Mouse (Mus musculus) liver, embryonic 15.5 days (tissue): ENCODE data around the gene Ssx2ip. TPM values are rescaled to one million over a fixed set of nuclear protein-coding genes. Genes with fewer than 3 reads are reported as not detected.
A peak's percentile ranks its signal among the peaks of the same experiment; 100 is the strongest.

Experiments used
- ATAC-seq: fragments of 200-750 bp; cut with Nextera tagmentation; 2 replicates; pipeline ENCODE4 v1.8.0; 2017; ENCODE audit warnings: moderate number of reproducible peaks, mild to moderate bottlenecking, moderate library complexity; ENCODE audit not compliant: insufficient read depth
- H3K27ac ChIP-seq: fragments of 300-500 bp; sonication (generic); replicated peaks from 2 replicates; pipeline ENCODE4 v1.5.1; 2015; ENCODE audit warnings: mild to moderate bottlenecking, inconsistent platforms
- H3K27me3 ChIP-seq: fragments of 300-500 bp; sonication (generic); 2 replicates; pipeline ENCODE4 v1.6.1; 2015; ENCODE audit warnings: mild to moderate bottlenecking, inconsistent platforms
- H3K36me3 ChIP-seq: fragments of 300-500 bp; sonication (generic); replicated peaks from 2 replicates; pipeline ENCODE4 v1.6.1; 2015; ENCODE audit warnings: moderate library complexity, mild to moderate bottlenecking, inconsistent platforms
- H3K4me1 ChIP-seq: fragments of 300-500 bp; sonication (generic); replicated peaks from 2 replicates; pipeline ENCODE4 v1.6.1; 2015; ENCODE audit warnings: inconsistent platforms
- H3K4me2 ChIP-seq: fragments of 300-500 bp; sonication (generic); 2 replicates; pipeline ENCODE4 v1.6.1; 2015; ENCODE audit warnings: moderate library complexity, mild to moderate bottlenecking, inconsistent platforms
- H3K4me3 ChIP-seq: fragments of 300-500 bp; sonication (generic); replicated peaks from 2 replicates; pipeline ENCODE4 v1.5.1; 2015; ENCODE audit warnings: mild to moderate bottlenecking, inconsistent platforms
- H3K9ac ChIP-seq: fragments of 300-500 bp; sonication (generic); 2 replicates; pipeline ENCODE4 v1.6.1; 2015; ENCODE audit warnings: moderate library complexity, mild to moderate bottlenecking, inconsistent platforms
- H3K9me3 ChIP-seq: fragments of 300-500 bp; sonication (generic); replicated peaks from 2 replicates; pipeline ENCODE4 v1.6.1; 2016; ENCODE audit warnings: inconsistent platforms
- WGBS: fragments of 180-500 bp; shearing (Covaris S2); methylation state at CpG from one replicate; pipeline ENCODE4 v1.1.7; 2015; ENCODE audit warnings: mixed read lengths; ENCODE audit not compliant: insufficient replicate concordance; 5-methylcytosine and 5-hydroxymethylcytosine counted together
- polyA plus RNA-seq: library from polyadenylated mRNA; unstranded; fragments of >200 nt; fragmentation: Nextera tagmentation; extraction: Ambion mirVana; gene quantifications from 2 replicates; pipeline ENCODE4 v1.2.1, GENCODE M21; 2015

Ssx2ip gene
- polyA plus RNA-seq, 1 experiment from 2014 or later: 81.7 TPM

DNA sequence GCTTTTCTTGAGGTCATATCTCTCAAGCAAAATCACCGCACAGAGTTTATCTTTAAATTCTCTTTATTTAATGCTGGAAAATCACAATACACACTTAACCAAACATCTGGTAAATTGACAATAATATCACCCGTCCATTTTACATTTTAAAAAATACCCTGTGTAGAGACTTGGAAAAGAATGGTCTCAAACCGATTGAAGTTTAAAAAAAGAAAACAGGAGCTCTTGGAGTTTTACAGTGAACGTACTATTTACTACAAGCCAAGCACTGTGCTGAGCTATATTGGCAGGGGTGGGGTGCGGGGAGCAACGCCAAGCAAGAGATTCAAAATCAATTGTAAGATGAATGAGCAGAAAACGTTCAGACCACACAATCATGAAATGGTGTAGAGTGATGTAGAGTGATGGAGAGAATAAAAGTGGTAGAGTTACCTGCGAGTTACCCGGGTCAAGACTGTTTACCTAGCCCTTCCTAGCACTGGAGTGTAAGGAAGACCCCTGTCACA lies 45.4 kb downstream of the Ssx2ip start, which contains the start of gene Ctbs:
Gene Ctbs, plus strand, starts transcription at position 51 of the 506 bp plus-strand sequence.
- peaks cover 31% of the 10 kb centered on the region for H3K4me1 ChIP-seq
- peaks cover 15% of the 10 kb centered on the region for H3K36me3 ChIP-seq
- WGBS: 46% methylated on average over 9 of the region's 9 CpGs
- H3K27me3 ChIP-seq: no peaks in the 10 kb centered on the region
- H3K4me3 ChIP-seq: peak within 1 kb of the TSS; percentile 67
- H3K27ac ChIP-seq: peak within 1 kb of the TSS; percentile 84
- no peak; the same call in none of the 2 replicates for ATAC-seq
- H3K9me3 ChIP-seq: no peaks in the 10 kb centered on the region
- peak within 1 kb of the TSS; percentile 77 for H3K9ac ChIP-seq
- H3K4me2 ChIP-seq: peak within 1 kb of the TSS; percentile 90

DNA sequence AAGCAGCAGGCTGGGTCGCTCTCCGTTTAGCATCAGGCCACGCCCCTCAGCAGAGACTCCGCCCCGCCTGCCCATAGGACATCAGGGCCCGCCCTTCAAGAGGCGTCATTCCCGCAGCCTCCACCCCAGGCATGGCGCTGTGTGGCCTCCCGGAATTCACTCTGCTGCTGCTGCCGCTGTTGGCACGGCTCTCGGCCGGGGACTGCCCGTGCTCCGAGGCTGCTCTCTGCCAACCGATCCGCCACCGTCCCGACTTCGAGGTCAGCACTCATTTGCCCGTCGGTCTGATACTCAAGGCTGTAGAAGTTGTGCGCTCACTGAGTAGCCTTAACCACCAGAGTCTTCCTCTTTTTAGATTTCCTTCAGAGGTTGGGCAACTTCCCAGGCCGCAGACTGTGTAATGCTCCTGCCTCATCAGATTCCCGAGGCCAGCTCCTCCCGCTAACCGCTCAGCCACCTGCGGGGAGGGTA lies 46.0 kb downstream of the Ssx2ip start:
- H3K4me2 ChIP-seq: peak overlapping the region; percentile 90
- no peaks in the 10 kb centered on the region for H3K9me3 ChIP-seq
- peaks cover 12% of the 10 kb centered on the region for H3K36me3 ChIP-seq
- WGBS: 1% methylated on average over 29 of the region's 29 CpGs
- peak overlapping the region; percentile 84 for H3K27ac ChIP-seq
- no peaks in the 10 kb centered on the region for H3K27me3 ChIP-seq
- ATAC-seq: peak; percentile 97
- H3K4me1 ChIP-seq: peaks cover 31% of the 10 kb centered on the region
- peak overlapping the region; percentile 67 for H3K4me3 ChIP-seq
- peak overlapping the region; percentile 77 for H3K9ac ChIP-seq

DNA sequence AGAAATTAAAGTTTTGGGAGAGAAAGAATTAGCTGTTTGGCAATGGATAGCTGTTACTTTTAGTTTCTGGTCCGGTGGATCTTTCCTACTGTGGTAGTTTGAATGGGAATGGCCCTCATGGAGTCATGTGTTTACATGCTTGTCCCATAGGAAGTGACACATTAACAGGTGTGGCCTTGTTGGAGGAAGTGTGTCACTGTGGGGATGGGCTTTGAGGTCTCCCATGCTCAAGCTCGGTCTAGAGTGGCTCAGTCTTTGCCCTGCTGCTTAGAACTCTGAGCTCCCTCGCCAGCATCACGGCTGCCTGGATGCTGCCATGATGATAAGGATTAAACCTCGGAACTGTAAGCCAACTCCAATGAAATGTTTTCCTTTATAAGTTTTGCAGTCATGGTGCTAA lies 46.9 kb downstream of the Ssx2ip start:
- Histone ChIP-seq H3K4me3 (no peak overlapping the region), H3K9ac (no peak overlapping the region), H3K9me3 (no peaks in the 10 kb centered on the region), H3K27ac (no peak overlapping the region), H3K36me3 (peaks cover 9% of the 10 kb centered on the region), H3K27me3 (no peaks in the 10 kb centered on the region), H3K4me2 (peak overlapping the region; percentile 90; the same call in 1 of the 2 replicates), H3K4me1 (peaks cover 31% of the 10 kb centered on the region)
- 77% methylated on average over 5 of the region's 5 CpGs for whole genome bisulfite sequencing
- ATAC-seq: no peak

DNA sequence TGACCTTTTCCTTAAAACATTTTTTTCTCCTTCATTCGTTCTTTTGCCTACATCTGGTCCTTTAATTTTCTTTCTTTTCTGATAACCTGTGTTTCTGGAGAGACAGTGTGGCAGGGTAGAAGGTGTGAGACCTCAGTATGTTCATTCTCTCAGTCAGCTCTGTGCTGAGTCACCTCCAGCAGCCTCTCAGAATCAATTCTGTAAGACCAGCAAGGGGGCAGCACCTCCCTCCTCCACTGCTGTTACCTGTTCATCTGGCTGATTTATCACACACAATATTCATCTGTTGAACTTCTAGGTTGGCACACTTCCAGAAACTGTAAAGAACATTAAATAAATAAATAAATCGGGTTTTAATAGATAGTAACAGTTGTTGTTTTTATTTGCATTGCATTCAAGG lies 58.5 kb downstream of the Ssx2ip start:
- WGBS: 52% methylated on average over 2 of the region's 2 CpGs
- ATAC-seq: no peak

DNA sequence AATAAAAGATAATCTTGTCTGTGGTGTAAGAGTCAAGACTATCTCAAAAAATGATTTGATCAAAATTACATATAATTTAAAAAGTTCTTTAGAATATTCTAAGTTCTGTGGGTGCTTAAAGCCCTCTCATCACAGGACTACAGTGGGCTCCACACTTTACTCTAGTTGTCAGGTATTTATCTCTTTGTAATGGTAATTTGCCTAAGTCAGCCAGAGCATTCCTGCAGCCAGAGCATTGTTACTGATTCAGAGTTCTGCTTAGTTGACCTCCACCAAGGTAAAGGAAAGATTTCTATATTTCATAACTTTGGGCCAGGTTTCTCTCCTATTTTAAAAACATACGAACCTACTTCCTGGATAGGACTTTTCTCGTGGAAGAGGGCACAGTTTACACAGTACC lies 64.8 kb downstream of the Ssx2ip start:
- H3K4me1 ChIP-seq: no peaks in the 10 kb centered on the region
- no peak overlapping the region for H3K9ac ChIP-seq
- H3K36me3 ChIP-seq: peaks cover 4% of the 10 kb centered on the region; the same call in 1 of the 2 replicates
- ATAC-seq: no peak
- no peaks in the 10 kb centered on the region for H3K9me3 ChIP-seq
- no peak overlapping the region for H3K27ac ChIP-seq
- H3K4me2 ChIP-seq: no peak overlapping the region
- WGBS: 55% methylated on average over 2 of the region's 2 CpGs
- H3K27me3 ChIP-seq: no peaks in the 10 kb centered on the region
- H3K4me3 ChIP-seq: no peak overlapping the region

More for the DNA sequence above, 58.5 kb downstream of the Ssx2ip start:
- H3K9ac ChIP-seq: no peak overlapping the region
- no peak overlapping the region for H3K4me3 ChIP-seq
- H3K4me1 ChIP-seq: no peaks in the 10 kb centered on the region
- no peak overlapping the region for H3K4me2 ChIP-seq
- H3K36me3 ChIP-seq: peaks cover 5% of the 10 kb centered on the region; the same call in 1 of the 2 replicates
- H3K9me3 ChIP-seq: no peaks in the 10 kb centered on the region
- no peaks in the 10 kb centered on the region for H3K27me3 ChIP-seq
- H3K27ac ChIP-seq: no peak overlapping the region

DNA sequence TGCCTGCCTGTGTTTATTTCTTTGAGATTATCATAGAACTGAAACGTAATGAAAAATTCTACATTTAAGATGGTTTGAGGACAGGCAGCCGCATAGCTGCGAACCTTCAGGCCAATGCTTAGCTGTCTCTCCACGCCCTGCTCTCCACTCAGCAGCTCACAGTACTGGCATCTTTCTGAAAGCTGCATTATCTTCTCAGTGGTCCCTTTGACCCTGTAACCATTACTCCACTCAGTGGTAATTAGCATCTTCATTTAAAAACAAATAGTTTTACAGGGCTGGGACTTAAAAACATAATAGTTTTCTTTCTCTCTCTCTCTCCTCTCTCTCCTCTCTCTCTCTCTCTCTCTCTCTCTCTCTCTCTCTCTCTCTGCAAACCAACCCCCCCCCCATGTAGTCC lies 68.2 kb downstream of the Ssx2ip start:
- Histone ChIP-seq H3K4me3 (no peak overlapping the region), H3K4me2 (no peak overlapping the region), H3K27ac (no peak overlapping the region), H3K36me3 (no peaks in the 10 kb centered on the region), H3K9ac (no peak overlapping the region), H3K27me3 (no peaks in the 10 kb centered on the region), H3K4me1 (no peaks in the 10 kb centered on the region), H3K9me3 (no peaks in the 10 kb centered on the region)
- ATAC-seq: no peak
- 69% methylated on average over 4 of the region's 4 CpGs for WGBS

DNA sequence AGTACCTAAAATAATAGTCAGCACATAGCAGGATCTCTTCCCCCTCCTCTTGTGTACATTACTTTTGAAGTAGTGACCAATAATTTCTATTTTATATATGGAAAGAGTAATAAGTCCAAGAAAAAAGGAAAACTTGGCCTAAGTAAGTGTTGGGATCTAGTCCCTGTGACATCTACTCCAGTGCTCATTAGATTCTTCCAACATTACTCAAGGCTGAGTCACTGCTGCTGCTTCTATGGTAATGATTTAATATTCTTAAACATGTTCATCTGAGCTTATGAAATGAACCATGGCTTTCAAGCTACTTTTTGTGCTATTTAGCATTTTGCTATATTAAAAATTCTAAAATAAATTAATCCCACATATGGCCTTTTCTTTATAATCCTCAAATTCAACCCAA lies 69.3 kb downstream of the Ssx2ip start:
- no peaks in the 10 kb centered on the region for H3K9me3 ChIP-seq
- no peaks in the 10 kb centered on the region for H3K36me3 ChIP-seq
- H3K27ac ChIP-seq: no peak overlapping the region
- H3K4me3 ChIP-seq: no peak overlapping the region
- no peaks in the 10 kb centered on the region for H3K4me1 ChIP-seq
- no peaks in the 10 kb centered on the region for H3K27me3 ChIP-seq
- no peak for ATAC-seq
- H3K9ac ChIP-seq: no peak overlapping the region
- no peak overlapping the region for H3K4me2 ChIP-seq

DNA sequence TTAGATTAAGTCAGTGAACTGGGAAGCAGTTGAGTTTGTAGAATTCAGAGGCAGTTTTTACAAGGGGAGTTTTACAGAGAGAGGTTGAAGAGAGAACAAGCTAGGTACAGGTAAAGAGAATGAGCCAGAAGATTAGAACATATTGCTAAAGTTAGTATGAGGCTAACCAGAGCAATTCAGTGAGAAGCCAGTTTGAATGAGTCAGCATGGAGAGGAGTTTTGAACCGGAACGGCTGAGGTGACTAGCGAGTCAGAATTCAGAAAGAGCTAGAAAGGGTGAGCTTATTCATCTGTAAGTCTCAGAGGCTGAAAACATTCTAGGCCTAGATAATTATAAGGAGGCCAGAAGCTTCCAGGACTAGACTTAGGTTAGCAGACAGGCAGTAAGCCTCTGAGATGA lies 70.0 kb downstream of the Ssx2ip start:
- H3K4me2 ChIP-seq: no peak overlapping the region
- no peaks in the 10 kb centered on the region for H3K27me3 ChIP-seq
- H3K4me3 ChIP-seq: no peak overlapping the region
- no peaks in the 10 kb centered on the region for H3K9me3 ChIP-seq
- ATAC-seq: no peak
- H3K4me1 ChIP-seq: no peaks in the 10 kb centered on the region
- WGBS: 81% methylated on average over 3 of the region's 3 CpGs
- H3K36me3 ChIP-seq: no peaks in the 10 kb centered on the region
- H3K27ac ChIP-seq: no peak overlapping the region
- no peak overlapping the region for H3K9ac ChIP-seq

DNA sequence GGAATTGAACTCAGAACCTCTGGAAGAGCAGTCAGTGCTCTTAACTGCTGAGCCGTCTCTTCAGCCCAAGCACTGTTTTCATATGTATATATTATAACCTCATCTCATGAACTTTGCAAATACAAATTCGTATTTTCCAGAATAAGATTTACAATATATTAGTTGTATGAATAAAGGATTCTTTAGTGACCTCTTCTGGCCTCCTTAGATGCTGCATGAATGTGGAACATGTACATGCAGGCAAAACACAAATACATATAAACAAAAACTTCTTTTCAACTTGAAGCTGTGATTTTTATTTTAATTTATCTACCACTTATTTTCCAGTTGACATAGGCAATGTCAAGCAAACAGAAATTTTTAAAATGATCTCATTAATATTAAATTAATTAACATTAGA lies 77.6 kb downstream of the Ssx2ip start:
- Histone ChIP-seq H3K27ac (no peak overlapping the region), H3K36me3 (no peaks in the 10 kb centered on the region), H3K4me3 (no peak overlapping the region), H3K4me2 (no peak overlapping the region), H3K9me3 (no peaks in the 10 kb centered on the region), H3K27me3 (no peaks in the 10 kb centered on the region), H3K4me1 (no peaks in the 10 kb centered on the region), H3K9ac (no peak overlapping the region)
- 60% methylated on average over 2 of the region's 2 CpGs for WGBS
- no peak for ATAC-seq

DNA sequence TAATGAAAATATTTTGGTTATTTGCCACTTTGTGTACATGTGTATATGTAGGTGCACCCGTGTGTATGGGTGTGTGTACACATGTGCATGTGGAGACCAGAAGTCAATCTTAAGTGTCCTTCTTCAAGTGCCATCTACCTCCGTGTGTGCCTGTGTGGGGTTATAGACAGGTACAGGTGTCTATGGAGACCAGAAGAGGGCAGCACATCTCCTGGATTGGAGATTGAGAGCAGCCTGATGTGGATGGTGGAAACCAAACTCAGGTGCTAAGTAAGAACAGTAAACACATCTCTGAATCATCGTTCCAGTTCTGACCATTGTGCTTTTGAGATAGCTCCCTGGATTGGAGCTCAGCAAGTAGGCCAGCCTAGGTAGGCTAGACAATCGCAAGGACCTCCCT lies 82.0 kb downstream of the Ssx2ip start:
- H3K4me1 ChIP-seq: no peaks in the 10 kb centered on the region
- no peaks in the 10 kb centered on the region for H3K9me3 ChIP-seq
- ATAC-seq: no peak
- no peaks in the 10 kb centered on the region for H3K27me3 ChIP-seq
- no peak overlapping the region for H3K4me3 ChIP-seq
- H3K9ac ChIP-seq: no peak overlapping the region
- WGBS: 69% methylated on average over 4 of the region's 4 CpGs
- no peak overlapping the region for H3K4me2 ChIP-seq
- no peak overlapping the region for H3K27ac ChIP-seq
- no peaks in the 10 kb centered on the region for H3K36me3 ChIP-seq
